In genomic region chr6:4507323-4507722, GRCm38 (mm10) we compare ENCODE assay signal across 13 mouse cellular contexts. TPM values are rescaled to one million over a fixed set of nuclear protein-coding genes. Genes with fewer than 3 reads are reported as not detected.
DNase-seq lines count a peak whose midpoint lies in the region; ATAC-seq and TF ChIP-seq lines count a peak whose summit lies in the region.
"Had no signal": no experiment of that assay in that cellular context is flagged by ENCODE, and none has a peak within 500 bp of the region (broad histone marks: within the 10 kb centered on the region; RNA-seq: fewer than 3 reads in every experiment).

No protein-coding gene starts in this region.

- peaks cover 4% of the 10 kb centered on the region; the same call in 1 of the 2 replicates for H3K4me1 ChIP-seq in heart, embryonic 16.5 days (ENCODE audit: control insufficient read depth, insufficient read depth, low read length)
- H3K4me1 ChIP-seq in neural tube, embryonic 11.5 days (ENCODE audit: control insufficient read depth, insufficient read depth, low read length) = 0 out of 2 replicates have a peak, but pooled peaks cover 2% of the 10 kb centered on the region
- H3K4me1 ChIP-seq in intestine, postnatal 0 days (replicated peaks; ENCODE audit: control insufficient read depth, insufficient read depth, low read length) = no peaks in the 10 kb centered on the region
- H3K4me1 ChIP-seq in stomach, postnatal 0 days (replicated peaks; ENCODE audit: control insufficient read depth, insufficient read depth) = no peaks in the 10 kb centered on the region

- H3K4me3 ChIP-seq in heart, embryonic 16.5 days (ENCODE audit: low read length) = peak overlapping the region; percentile 51
- no peak overlapping the region for H3K4me3 ChIP-seq in neural tube, embryonic 11.5 days (ENCODE audit: low read depth, low read length)
- H3K4me3 ChIP-seq in intestine, postnatal 0 days (ENCODE audit: low read depth, low read length) = peak overlapping the region; percentile 41; the same call in 1 of the 2 replicates
- H3K4me3 ChIP-seq in stomach, postnatal 0 days (ENCODE audit: low read depth, low read length) = peak overlapping the region; percentile 48

- DNase-seq in heart, postnatal 4 days = no peak
- DNase-seq in neural tube, embryonic 11.5 days (ENCODE audit: low spot score) = no peak
- no peak for DNase-seq in neural tube, embryonic 10.5 days (ENCODE audit: extremely low spot score, low spot score)
- no peak for DNase-seq in stomach, postnatal 0 days (ENCODE audit: low spot score)
- no peak for DNase-seq in cerebellum, postnatal 14 days
- DNase-seq in yolk sac, embryonic 10.5 days (ENCODE audit: low spot score) = no peak
- DNase-seq: cerebellum, postnatal 36 days; gastrocnemius, postnatal 10 days; kidney, adult 8-10 months; right cerebral cortex, postnatal 25 days had no signal

- 0 out of 2 replicates have a peak, but pooled peaks cover 4% of the 10 kb centered on the region for H3K27me3 ChIP-seq in heart, embryonic 16.5 days (ENCODE audit: control insufficient read depth, insufficient read depth, low read length)
- H3K27me3 ChIP-seq in neural tube, embryonic 11.5 days (ENCODE audit: control insufficient read depth, insufficient read depth, low read length) = no peaks in the 10 kb centered on the region
- H3K27me3 ChIP-seq in intestine, postnatal 0 days (replicated peaks; ENCODE audit: control insufficient read depth, insufficient read depth, low read length) = 0 out of 2 replicates have a peak, but pooled peaks cover 3% of the 10 kb centered on the region
- H3K27me3 ChIP-seq in stomach, postnatal 0 days (ENCODE audit: control insufficient read depth, insufficient read depth, low read length) = no peaks in the 10 kb centered on the region

- no peak for TF ChIP-seq CTCF in intestine, postnatal 0 days (IDR thresholded peaks at IDR 0.05; ENCODE audit: low read depth)
- TF ChIP-seq CTCF in stomach, postnatal 0 days (IDR thresholded peaks at IDR 0.05; ENCODE audit: low read depth) = no peak

- H3K4me2 ChIP-seq in heart, embryonic 16.5 days (ENCODE audit: low read depth, low read length) = peak overlapping the region; percentile 48
- H3K4me2 ChIP-seq in neural tube, embryonic 11.5 days (ENCODE audit: low read depth) = 0 out of 2 replicates have a peak overlapping the region, but pooled peaks have one; percentile 1
- peak overlapping the region; percentile 61 for H3K4me2 ChIP-seq in intestine, postnatal 0 days (replicated peaks; ENCODE audit: low read depth)
- H3K4me2 ChIP-seq in stomach, postnatal 0 days (replicated peaks; ENCODE audit: low read depth) = peak overlapping the region; percentile 51

- 77% methylated on average over 1 of the region's 1 CpGs for WGBS in heart, embryonic 16.5 days
- 91% methylated on average over 1 of the region's 1 CpGs for WGBS in neural tube, embryonic 11.5 days
- 73% methylated on average over 1 of the region's 1 CpGs for WGBS in intestine, postnatal 0 days
- WGBS in stomach, postnatal 0 days = 51% methylated on average over 1 of the region's 1 CpGs

- no peak overlapping the region for H3K27ac ChIP-seq in heart, embryonic 16.5 days (ENCODE audit: low read length)
- H3K27ac ChIP-seq in neural tube, embryonic 11.5 days (ENCODE audit: low read depth, low read length) = no peak overlapping the region
- no peak overlapping the region for H3K27ac ChIP-seq in intestine, postnatal 0 days (ENCODE audit: low read depth, low read length)
- H3K27ac ChIP-seq in stomach, postnatal 0 days (replicated peaks) = no peak overlapping the region

- ATAC-seq in heart, embryonic 16.5 days (replicated peaks; ENCODE audit: extremely low read depth, insufficient read depth, low FRiP score) = no peak
- no peak for ATAC-seq in neural tube, embryonic 11.5 days (ENCODE audit: insufficient read depth, low FRiP score, low TSS enrichment)
- ATAC-seq in intestine, postnatal 0 days = no peak
- ATAC-seq in stomach, postnatal 0 days (ENCODE audit: low FRiP score, low TSS enrichment) = no peak
- ATAC-seq: activated CD4-positive, CD25-positive, alpha-beta regulatory T cell, adult 4 months had no signal

- H3K9ac ChIP-seq in heart, embryonic 16.5 days (ENCODE audit: low read length) = no peak overlapping the region
- H3K9ac ChIP-seq in neural tube, embryonic 11.5 days (ENCODE audit: low read length) = no peak overlapping the region
- no peak overlapping the region for H3K9ac ChIP-seq in intestine, postnatal 0 days (ENCODE audit: low read depth, low read length)
- no peak overlapping the region for H3K9ac ChIP-seq in stomach, postnatal 0 days (ENCODE audit: low read length)

- no peak for TF ChIP-seq EP300 in stomach, postnatal 0 days (optimal IDR thresholded peaks at IDR 0.05)

- H3K36me3 ChIP-seq in heart, embryonic 16.5 days (ENCODE audit: control insufficient read depth, insufficient read depth) = no peaks in the 10 kb centered on the region
- no peaks in the 10 kb centered on the region for H3K36me3 ChIP-seq in neural tube, embryonic 11.5 days (ENCODE audit: control insufficient read depth, insufficient read depth, low read length)
- no peaks in the 10 kb centered on the region for H3K36me3 ChIP-seq in intestine, postnatal 0 days (ENCODE audit: control insufficient read depth, insufficient read depth)
- H3K36me3 ChIP-seq in stomach, postnatal 0 days (ENCODE audit: control insufficient read depth, insufficient read depth, low read length) = no peaks in the 10 kb centered on the region

- H3K9me3 ChIP-seq in heart, embryonic 16.5 days (replicated peaks; ENCODE audit: control insufficient read depth, low read length) = no peaks in the 10 kb centered on the region
- no peaks in the 10 kb centered on the region for H3K9me3 ChIP-seq in neural tube, embryonic 11.5 days (ENCODE audit: control insufficient read depth, low read length)
- no peaks in the 10 kb centered on the region for H3K9me3 ChIP-seq in intestine, postnatal 0 days (ENCODE audit: control insufficient read depth)
- H3K9me3 ChIP-seq in stomach, postnatal 0 days (ENCODE audit: control insufficient read depth, low read length) = no peaks in the 10 kb centered on the region

RNA-seq across cellular contexts. Expression of gene Col1a2, which starts 2.7 kb away (rescaled TPM):
- 382 and 460 TPM in 2 replicates for polyA plus RNA-seq in heart, embryonic 16.5 days (2015; fragmentation: Nextera tagmentation; extraction: Ambion mirVana)
- total RNA-seq in heart, postnatal 4 days (2021) = 100 to 1,000 TPM; 597 to 657 TPM
- 150 and 167 TPM in 2 replicates for polyA plus RNA-seq in neural tube, embryonic 11.5 days (2014; fragmentation: Nextera tagmentation; extraction: Ambion mirVana)
- polyA plus RNA-seq in intestine, postnatal 0 days (2015; fragmentation: Nextera tagmentation; extraction: Ambion mirVana) = 193 and 200 TPM in 2 replicates
- polyA plus RNA-seq in stomach, postnatal 0 days (2015; fragmentation: Nextera tagmentation; extraction: Ambion mirVana) = 488 and 504 TPM in 2 replicates
- polyA plus RNA-seq: activated CD4-positive, CD25-positive, alpha-beta regulatory T cell, adult 4 months had no signal

Comparison
In these comparisons a context has a peak if more than half of its experiments do, and no peak if none do; other contexts are left out.
1. H3K4me2 ChIP-seq: peak in every context shown above with its lines; median percentile 61 in intestine, postnatal 0 days; 51 in stomach, postnatal 0 days; 48 in heart, embryonic 16.5 days; 1 in neural tube, embryonic 11.5 days.